Mouse (Mus musculus): ENCODE measurements around the gene Rgs6. TPM values are rescaled to one million over a fixed set of nuclear protein-coding genes. Genes with fewer than 3 reads are reported as not detected.
A peak's percentile ranks its signal among the peaks of the same experiment; 100 is the strongest.

Rgs6 gene
- polyA plus RNA-seq, 1 experiment from 2014 or later = 0.20 TPM

- no peaks in the 10 kb centered on the region for H3K27me3 ChIP-seq (ENCODE audit: control insufficient read depth, insufficient read depth, low read depth, low read length)
- 59% methylated on average over 6 of the region's 6 CpGs for WGBS (ENCODE audit: insufficient replicate concordance)
- H3K9ac ChIP-seq (ENCODE audit: low read depth, low read length) = no peak overlapping the region
- H3K27ac ChIP-seq (ENCODE audit: low read length) = no peak overlapping the region
- no peaks in the 10 kb centered on the region for H3K4me1 ChIP-seq (ENCODE audit: control insufficient read depth, low read depth, low read length)
- H3K9me3 ChIP-seq (replicated peaks; ENCODE audit: control insufficient read depth, low read length) = no peaks in the 10 kb centered on the region
- H3K4me2 ChIP-seq (ENCODE audit: low read depth, low read length) = no peak overlapping the region
- H3K4me3 ChIP-seq (ENCODE audit: low read depth, low read length) = no peak overlapping the region
- H3K36me3 ChIP-seq (ENCODE audit: control insufficient read depth, insufficient read depth) = no peaks in the 10 kb centered on the region
- ATAC-seq (ENCODE audit: low read depth) = no peak
These were observed 307.1 kb downstream of the Rgs6 start for GRCm38 (mm10) chr12:82894971-82895838.

- Histone ChIP-seq H3K9me3 (replicated peaks; ENCODE audit: control insufficient read depth, low read length) (no peaks in the 10 kb centered on the region), H3K4me3 (ENCODE audit: low read depth, low read length) (no peak overlapping the region), H3K4me1 (ENCODE audit: control insufficient read depth, low read depth, low read length) (no peaks in the 10 kb centered on the region), H3K27ac (ENCODE audit: low read length) (no peak overlapping the region), H3K27me3 (ENCODE audit: control insufficient read depth, insufficient read depth, low read depth, low read length) (no peaks in the 10 kb centered on the region), H3K36me3 (ENCODE audit: control insufficient read depth, insufficient read depth) (no peaks in the 10 kb centered on the region), H3K4me2 (ENCODE audit: low read depth, low read length) (no peak overlapping the region), H3K9ac (ENCODE audit: low read depth, low read length) (no peak overlapping the region)
- ATAC-seq (ENCODE audit: low read depth) = no peak
- WGBS (ENCODE audit: insufficient replicate concordance) = 50% methylated on average over 1 of the region's 1 CpGs
These were observed 317.7 kb downstream of the Rgs6 start for GRCm38 (mm10) chr12:82905773-82906172.

- Histone ChIP-seq H3K27me3 (ENCODE audit: control insufficient read depth, insufficient read depth, low read depth, low read length) (no peaks in the 10 kb centered on the region), H3K4me1 (ENCODE audit: control insufficient read depth, low read depth, low read length) (no peaks in the 10 kb centered on the region), H3K36me3 (ENCODE audit: control insufficient read depth, insufficient read depth) (no peaks in the 10 kb centered on the region), H3K4me3 (ENCODE audit: low read depth, low read length) (no peak overlapping the region), H3K27ac (ENCODE audit: low read length) (no peak overlapping the region), H3K4me2 (ENCODE audit: low read depth, low read length) (no peak overlapping the region), H3K9ac (ENCODE audit: low read depth, low read length) (no peak overlapping the region), H3K9me3 (replicated peaks; ENCODE audit: control insufficient read depth, low read length) (no peaks in the 10 kb centered on the region)
- ATAC-seq (ENCODE audit: low read depth) = no peak
- WGBS (ENCODE audit: insufficient replicate concordance) = 52% methylated on average over 2 of the region's 2 CpGs
These were observed 322.8 kb downstream of the Rgs6 start for GRCm38 (mm10) chr12:82910846-82911245.

GRCm38 (mm10) chr12:82914127-82914526, 326.0 kb downstream of the Rgs6 start:
- H3K4me1 ChIP-seq (ENCODE audit: control insufficient read depth, low read depth, low read length) = no peaks in the 10 kb centered on the region
- no peak overlapping the region for H3K9ac ChIP-seq (ENCODE audit: low read depth, low read length)
- no peaks in the 10 kb centered on the region for H3K36me3 ChIP-seq (ENCODE audit: control insufficient read depth, insufficient read depth)
- 59% methylated on average over 4 of the region's 4 CpGs for WGBS (ENCODE audit: insufficient replicate concordance)
- no peak overlapping the region for H3K4me3 ChIP-seq (ENCODE audit: low read depth, low read length)
- no peak overlapping the region for H3K27ac ChIP-seq (ENCODE audit: low read length)
- no peak overlapping the region for H3K4me2 ChIP-seq (ENCODE audit: low read depth, low read length)
- no peaks in the 10 kb centered on the region for H3K9me3 ChIP-seq (replicated peaks; ENCODE audit: control insufficient read depth, low read length)
- peak; percentile 64 for ATAC-seq (ENCODE audit: low read depth)
- H3K27me3 ChIP-seq (ENCODE audit: control insufficient read depth, insufficient read depth, low read depth, low read length) = no peaks in the 10 kb centered on the region

GRCm38 (mm10) chr12:82920146-82920545, 332.1 kb downstream of the Rgs6 start:
- no peak overlapping the region for H3K4me2 ChIP-seq (ENCODE audit: low read depth, low read length)
- no peak for ATAC-seq (ENCODE audit: low read depth)
- no peaks in the 10 kb centered on the region for H3K9me3 ChIP-seq (replicated peaks; ENCODE audit: control insufficient read depth, low read length)
- 60% methylated on average over 2 of the region's 2 CpGs for WGBS (ENCODE audit: insufficient replicate concordance)
- H3K36me3 ChIP-seq (ENCODE audit: control insufficient read depth, insufficient read depth) = no peaks in the 10 kb centered on the region
- no peak overlapping the region for H3K4me3 ChIP-seq (ENCODE audit: low read depth, low read length)
- no peaks in the 10 kb centered on the region for H3K27me3 ChIP-seq (ENCODE audit: control insufficient read depth, insufficient read depth, low read depth, low read length)
- H3K27ac ChIP-seq (ENCODE audit: low read length) = no peak overlapping the region
- H3K9ac ChIP-seq (ENCODE audit: low read depth, low read length) = no peak overlapping the region
- H3K4me1 ChIP-seq (ENCODE audit: control insufficient read depth, low read depth, low read length) = no peaks in the 10 kb centered on the region

GRCm38 (mm10) chr12:82921287-82922015, 333.4 kb downstream of the Rgs6 start:
- no peaks in the 10 kb centered on the region for H3K36me3 ChIP-seq (ENCODE audit: control insufficient read depth, insufficient read depth)
- no peak overlapping the region for H3K9ac ChIP-seq (ENCODE audit: low read depth, low read length)
- H3K4me1 ChIP-seq (ENCODE audit: control insufficient read depth, low read depth, low read length) = no peaks in the 10 kb centered on the region
- no peak for ATAC-seq (ENCODE audit: low read depth)
- H3K4me3 ChIP-seq (ENCODE audit: low read depth, low read length) = no peak overlapping the region
- no peak overlapping the region for H3K4me2 ChIP-seq (ENCODE audit: low read depth, low read length)
- no peak overlapping the region for H3K27ac ChIP-seq (ENCODE audit: low read length)
- whole genome bisulfite sequencing (ENCODE audit: insufficient replicate concordance) = 80% methylated on average over 20 of the region's 20 CpGs
- H3K27me3 ChIP-seq (ENCODE audit: control insufficient read depth, insufficient read depth, low read depth, low read length) = no peaks in the 10 kb centered on the region
- H3K9me3 ChIP-seq (replicated peaks; ENCODE audit: control insufficient read depth, low read length) = no peaks in the 10 kb centered on the region

- no peaks in the 10 kb centered on the region for H3K27me3 ChIP-seq (ENCODE audit: control insufficient read depth, insufficient read depth, low read depth, low read length)
- no peak for ATAC-seq (ENCODE audit: low read depth)
- H3K4me2 ChIP-seq (ENCODE audit: low read depth, low read length) = no peak overlapping the region
- no peaks in the 10 kb centered on the region for H3K4me1 ChIP-seq (ENCODE audit: control insufficient read depth, low read depth, low read length)
- 61% methylated on average over 4 of the region's 4 CpGs for WGBS (ENCODE audit: insufficient replicate concordance)
- H3K4me3 ChIP-seq (ENCODE audit: low read depth, low read length) = no peak overlapping the region
- no peak overlapping the region for H3K27ac ChIP-seq (ENCODE audit: low read length)
- H3K9ac ChIP-seq (ENCODE audit: low read depth, low read length) = no peak overlapping the region
- no peaks in the 10 kb centered on the region for H3K9me3 ChIP-seq (replicated peaks; ENCODE audit: control insufficient read depth, low read length)
- no peaks in the 10 kb centered on the region for H3K36me3 ChIP-seq (ENCODE audit: control insufficient read depth, insufficient read depth)
These were observed 334.9 kb downstream of the Rgs6 start for GRCm38 (mm10) chr12:82922856-82923506.

GRCm38 (mm10) chr12:82932706-82933461, 344.8 kb downstream of the Rgs6 start:
- Histone ChIP-seq H3K27me3 (ENCODE audit: control insufficient read depth, insufficient read depth, low read depth, low read length) (no peaks in the 10 kb centered on the region), H3K9ac (ENCODE audit: low read depth, low read length) (no peak overlapping the region), H3K4me3 (ENCODE audit: low read depth, low read length) (no peak overlapping the region), H3K4me2 (ENCODE audit: low read depth, low read length) (no peak overlapping the region), H3K9me3 (replicated peaks; ENCODE audit: control insufficient read depth, low read length) (no peaks in the 10 kb centered on the region), H3K27ac (ENCODE audit: low read length) (no peak overlapping the region), H3K36me3 (ENCODE audit: control insufficient read depth, insufficient read depth) (no peaks in the 10 kb centered on the region), H3K4me1 (ENCODE audit: control insufficient read depth, low read depth, low read length) (no peaks in the 10 kb centered on the region; the same call in 1 of the 2 replicates)
- 72% methylated on average over 14 of the region's 14 CpGs for WGBS (ENCODE audit: insufficient replicate concordance)
- no peak for ATAC-seq (ENCODE audit: low read depth)
